Mouse (Mus musculus) cerebellum, adult 9-10 months (tissue): ENCODE measurements around the gene Ero1lb.

Experiments
- DNase-seq: peaks from one replicate; pipeline ENCODE4 v3.0.0; 2022

Ero1lb gene

DNA sequence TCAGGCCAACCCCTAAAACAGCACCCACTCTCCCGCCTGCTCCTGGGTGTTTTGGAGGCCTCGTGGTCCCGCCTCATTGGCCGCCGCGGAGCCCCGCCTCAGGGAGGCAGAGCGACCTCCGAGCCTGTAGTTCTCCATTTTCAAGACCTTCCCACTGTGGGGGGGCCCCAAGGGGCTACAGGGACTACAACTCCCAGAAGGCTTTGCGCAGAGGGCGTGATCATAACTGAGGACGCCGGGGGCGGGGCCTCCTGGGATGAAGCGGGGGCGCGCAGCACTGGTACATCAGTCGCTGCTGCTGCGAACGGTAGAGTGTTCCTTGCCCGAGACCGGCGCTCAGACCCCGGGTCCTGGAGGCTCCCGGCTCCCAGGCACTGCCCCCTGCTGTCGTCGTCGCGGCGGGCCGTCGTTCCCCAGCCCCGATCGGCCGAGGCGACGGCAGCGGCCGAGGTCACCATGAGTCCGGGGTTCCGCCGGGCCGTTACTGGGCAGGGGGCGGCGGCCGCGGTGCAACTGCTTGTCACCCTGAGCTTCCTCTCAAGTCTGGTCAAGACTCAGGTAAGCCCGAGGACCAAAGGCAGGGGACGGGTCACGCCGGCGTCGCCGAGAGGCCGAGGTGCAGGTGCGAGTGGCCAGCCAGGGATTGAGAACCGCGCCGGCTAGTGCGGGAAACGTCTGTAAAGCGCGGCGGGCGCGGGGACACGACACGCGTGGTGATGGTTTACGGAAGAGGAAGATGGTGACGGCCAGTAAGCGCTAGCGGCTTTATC is at the start of gene Ero1lb:
Ero1lb (plus strand) TSS at position 254 of the 770 bp plus-strand sequence.
- peak; percentile 100 for DNase-seq

GRCm38 (mm10) chr13:12519371-12519770 is 46.3 kb upstream of the Ero1lb start:
- no peak for DNase-seq

DNA sequence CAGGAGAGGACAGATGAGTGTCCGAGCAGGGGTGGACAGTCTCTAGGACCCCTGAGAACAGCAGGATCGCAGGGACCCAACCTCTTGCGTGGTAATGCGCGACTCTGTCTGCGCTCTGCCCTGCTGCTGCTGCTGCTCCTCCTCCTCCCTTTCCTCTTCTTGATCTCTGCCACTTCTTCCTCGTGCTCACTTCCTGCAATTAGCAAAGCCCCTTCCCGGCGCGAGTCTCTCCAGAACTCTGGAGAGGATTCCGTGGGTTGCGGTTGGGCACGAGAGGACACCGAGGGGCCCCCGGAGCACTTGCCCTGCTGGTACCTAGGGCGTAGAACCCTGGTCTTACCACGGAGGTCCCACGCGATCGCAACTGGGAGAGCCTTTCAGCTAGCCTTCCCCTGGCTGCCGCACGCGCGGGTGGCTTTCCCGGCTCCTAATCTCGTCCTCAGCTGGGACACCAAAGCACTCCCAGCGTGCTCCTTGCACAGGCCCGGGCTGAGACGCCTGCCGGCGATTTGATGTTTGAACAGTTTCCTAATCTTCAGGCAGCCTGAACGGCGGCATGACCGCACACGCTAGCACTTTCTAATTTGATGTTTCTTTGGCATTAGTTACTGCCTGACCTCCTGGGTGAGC is 45.6 kb upstream of the Ero1lb start, which contains the start of gene Edaradd:
Edaradd (minus strand) TSS at position 484 of the 630 bp plus-strand sequence.
- no peak for DNase-seq

- no peak for DNase-seq
These were observed 43.3 kb upstream of the Ero1lb start for GRCm38 (mm10) chr13:12522346-12522745.

- DNase-seq: no peak
These were observed 40.0 kb upstream of the Ero1lb start for GRCm38 (mm10) chr13:12525678-12526077.

DNA sequence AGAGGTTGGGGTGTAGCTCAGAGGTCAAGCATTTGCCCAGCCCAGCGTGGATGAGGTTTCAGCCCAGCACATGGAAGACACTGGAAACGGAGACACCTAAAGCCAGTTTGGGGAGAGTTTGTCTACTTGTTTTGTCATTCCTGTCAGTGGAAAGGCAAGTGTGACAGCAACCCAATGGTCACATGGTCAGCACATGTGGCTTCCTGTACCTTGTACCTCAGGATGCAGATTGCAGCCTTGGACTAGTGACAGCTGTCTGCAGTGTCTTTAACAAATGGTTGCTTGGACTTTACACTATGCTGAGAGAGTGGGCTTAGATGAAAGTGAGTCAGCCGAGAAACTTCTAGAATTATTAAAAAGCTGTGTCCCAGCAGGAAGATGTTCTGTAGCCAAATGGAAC is 31.0 kb upstream of the Ero1lb start:
- DNase-seq: no peak

GRCm38 (mm10) chr13:12537971-12538370 is 27.7 kb upstream of the Ero1lb start:
- peak; percentile 9 for DNase-seq

- no peak for DNase-seq
These were observed 26.0 kb upstream of the Ero1lb start for GRCm38 (mm10) chr13:12539716-12540115.

- DNase-seq: no peak
These were observed 25.6 kb upstream of the Ero1lb start for GRCm38 (mm10) chr13:12540119-12540518.

DNA sequence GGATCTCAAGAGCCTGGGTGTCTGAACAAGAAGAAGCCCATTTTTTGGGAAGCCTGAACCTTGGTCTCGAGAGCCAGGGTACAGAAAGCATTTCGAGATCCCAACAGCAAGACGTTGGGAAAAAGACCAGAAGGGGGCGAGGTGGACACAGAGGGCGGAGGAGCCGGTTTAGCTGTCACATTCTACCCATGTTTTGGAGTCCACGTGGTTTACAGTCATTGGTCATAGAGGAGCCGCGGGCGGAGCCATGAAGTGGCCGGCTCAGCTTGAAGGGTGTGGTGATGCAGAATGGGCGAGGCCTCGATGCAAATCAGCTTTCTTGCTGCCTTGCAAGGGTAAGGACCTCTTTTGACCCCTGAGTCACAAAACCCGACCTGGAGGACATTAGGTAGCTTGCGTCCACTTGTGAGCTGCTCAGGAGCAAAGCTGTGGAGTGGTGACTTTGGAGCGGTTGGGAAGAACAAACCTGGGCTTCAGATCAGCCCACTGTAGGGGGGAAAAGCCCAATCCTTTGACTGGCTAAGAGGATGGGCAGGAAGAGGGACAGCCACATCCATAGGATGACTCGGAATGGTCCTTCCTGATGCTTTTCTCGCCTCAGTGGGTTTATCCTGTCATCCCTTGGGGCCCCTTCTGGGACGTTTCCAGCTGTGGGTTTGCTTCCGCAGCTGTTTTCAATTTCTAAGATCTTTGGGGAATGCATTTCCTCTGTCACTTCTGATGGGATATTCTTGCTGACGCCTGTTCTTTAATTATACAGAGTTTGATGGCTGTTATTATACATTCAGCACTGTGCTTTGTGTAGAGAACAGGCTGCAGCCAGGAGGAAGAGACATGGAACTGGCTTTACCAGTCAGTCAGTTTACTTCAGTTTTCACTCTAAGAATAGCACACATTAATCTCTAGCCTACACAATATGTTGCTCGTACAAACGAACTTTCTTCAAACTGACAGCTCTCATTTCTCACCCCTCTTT is 23.4 kb upstream of the Ero1lb start:
- no peak for DNase-seq

GRCm38 (mm10) chr13:12543246-12543645 is 22.4 kb upstream of the Ero1lb start:
- no peak for DNase-seq

GRCm38 (mm10) chr13:12543880-12544568 is 21.6 kb upstream of the Ero1lb start:
- DNase-seq: no peak

- DNase-seq: no peak
These were observed 11.5 kb upstream of the Ero1lb start for GRCm38 (mm10) chr13:12554211-12554610.

GRCm38 (mm10) chr13:12559044-12559443 is 6.6 kb upstream of the Ero1lb start:
- DNase-seq: no peak

GRCm38 (mm10) chr13:12559462-12560120 is 6.1 kb upstream of the Ero1lb start:
- no peak for DNase-seq

DNA sequence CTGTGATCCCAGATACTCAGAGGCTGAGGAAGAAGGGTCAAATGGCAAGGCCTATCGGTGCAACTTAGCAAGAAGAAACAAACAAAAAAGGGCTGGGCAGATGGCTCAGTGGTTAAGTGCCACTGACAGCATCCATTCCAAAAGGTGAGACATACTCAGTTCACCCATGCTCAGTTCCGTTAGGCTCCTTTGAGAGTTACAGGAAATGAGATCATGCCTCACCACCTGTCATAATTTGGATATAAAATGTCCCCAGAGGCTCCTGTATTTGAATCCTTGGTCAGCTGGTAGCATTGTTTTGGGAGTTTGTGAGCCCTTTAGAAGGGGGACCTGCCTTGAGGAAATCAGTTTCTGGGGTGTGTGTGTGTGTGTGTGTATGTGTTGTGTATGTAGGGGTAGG is 3.9 kb upstream of the Ero1lb start:
- no peak for DNase-seq

DNA sequence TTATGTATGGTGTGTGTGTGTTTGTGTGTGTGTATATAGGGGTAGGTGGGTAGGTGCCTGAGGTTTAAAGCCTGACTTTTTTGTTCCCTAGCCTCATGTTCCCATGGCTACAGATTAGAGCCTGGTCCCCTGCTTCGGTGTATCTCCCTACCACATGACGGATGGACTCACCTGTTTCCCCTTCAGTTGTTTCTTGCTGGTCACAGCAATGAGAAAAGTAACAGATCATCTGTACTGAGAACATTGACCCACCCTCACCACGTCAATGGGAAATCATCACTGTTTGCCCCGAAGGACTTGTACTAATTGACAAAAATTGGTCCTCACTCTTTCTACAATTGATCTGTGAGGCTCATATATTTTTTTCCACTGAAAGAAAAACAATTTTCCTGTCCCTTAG is 3.4 kb upstream of the Ero1lb start:
- no peak for DNase-seq

- DNase-seq: no peak
These were observed 2.3 kb downstream of the Ero1lb start for GRCm38 (mm10) chr13:12567936-12568335.

DNA sequence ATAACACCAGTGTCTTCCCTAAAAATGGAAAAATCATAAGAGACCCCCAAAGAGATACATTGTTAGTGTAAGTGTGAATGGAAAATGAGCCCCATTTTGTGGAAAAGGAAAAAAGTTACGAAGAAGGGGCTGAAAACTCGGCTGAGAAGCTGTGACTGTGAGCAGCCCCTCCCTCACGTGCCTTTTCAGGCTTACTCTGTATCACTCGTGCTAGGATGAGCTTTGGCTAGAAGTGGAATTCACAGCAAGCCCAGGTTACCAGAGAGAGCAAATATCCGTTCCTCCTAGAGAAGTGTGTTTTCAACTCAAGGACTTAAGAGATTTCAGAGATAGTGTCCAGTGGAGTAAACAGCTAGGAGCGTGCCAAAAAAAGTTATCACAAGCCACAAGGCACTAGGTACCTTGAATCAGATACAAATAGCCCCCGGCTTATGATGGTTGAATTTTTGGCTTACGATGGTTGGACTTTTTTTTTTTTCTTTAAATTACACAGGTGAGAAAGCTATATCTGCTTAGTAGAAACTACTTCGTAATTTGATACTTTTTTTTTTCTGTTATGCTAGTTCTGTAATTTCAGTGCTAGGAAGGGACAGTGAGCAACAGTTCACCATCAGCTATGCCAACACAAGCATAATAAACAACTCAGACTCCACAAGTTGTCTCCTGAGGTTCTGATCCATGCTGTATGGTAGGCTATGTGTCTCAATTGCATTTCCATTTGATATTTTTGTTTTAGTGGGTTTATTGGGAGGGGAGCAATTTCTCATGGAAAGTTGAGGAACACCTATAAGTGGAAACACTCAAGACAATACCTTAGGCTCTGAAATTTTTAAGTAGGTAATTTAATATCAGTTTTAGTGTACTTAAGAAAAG is 3.2 kb downstream of the Ero1lb start:
- no peak for DNase-seq

- DNase-seq: no peak
These were observed 4.1 kb downstream of the Ero1lb start for GRCm38 (mm10) chr13:12569741-12570140.

DNA sequence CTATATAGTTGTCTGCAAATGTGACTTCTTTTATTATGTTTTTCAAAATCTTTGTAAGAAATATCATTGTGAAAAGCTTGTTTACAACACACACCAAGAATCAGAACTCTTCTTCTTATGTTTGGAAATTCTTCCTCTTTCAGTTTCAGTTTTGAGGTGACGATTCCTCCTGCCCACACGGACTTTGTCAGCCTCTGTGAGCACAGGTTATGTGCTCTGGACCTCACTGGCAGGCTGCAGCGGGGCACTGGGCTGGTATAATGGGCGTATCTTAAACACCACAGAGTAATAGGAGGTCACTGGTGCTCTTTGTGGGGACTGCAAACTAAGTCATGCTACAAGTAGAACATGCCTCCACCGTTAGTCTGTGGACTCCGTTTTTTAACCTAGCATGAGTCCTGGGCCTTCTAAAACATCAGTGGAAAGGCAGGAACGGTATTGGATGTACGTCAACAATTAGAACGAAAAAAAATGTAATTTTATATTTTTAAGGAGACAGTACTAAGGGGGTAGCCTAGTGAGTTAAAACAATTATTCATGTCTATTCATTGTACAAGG is 9.4 kb downstream of the Ero1lb start:
- DNase-seq: no peak
